Mouse (Mus musculus) midbrain, postnatal 0 days (tissue): Measurements from ENCODE around the gene Fam49a. TPM values are rescaled to one million over a fixed set of nuclear protein-coding genes. Genes with fewer than 3 reads are reported as not detected.

Experiments used
- ATAC-seq: fragments of 200-750 bp; cut with Nextera tagmentation; 2 replicates; pipeline ENCODE4 v1.8.0; 2017; ENCODE audit warnings: moderate number of reproducible peaks, mild to moderate bottlenecking, moderate TSS enrichment, moderate library complexity; ENCODE audit not compliant: low FRiP score
- DNase-seq: peaks from one replicate; pipeline ENCODE4 v3.0.0-alpha.2; 2015; ENCODE audit warnings: low spot score
- H3K27ac ChIP-seq: fragments of 300-500 bp; sonication (generic); 2 replicates; pipeline ENCODE4 v1.5.1; 2014; ENCODE audit warnings: low read depth, mild to moderate bottlenecking, low read length, mixed read lengths
- H3K27me3 ChIP-seq: fragments of 300-500 bp; sonication (generic); 2 replicates; pipeline ENCODE4 v1.6.1; 2014; ENCODE audit warnings: low read length, control low read depth, mixed read lengths; ENCODE audit not compliant: insufficient read depth
- H3K36me3 ChIP-seq: fragments of 300-500 bp; sonication (generic); 2 replicates; pipeline ENCODE4 v1.6.1; 2014; ENCODE audit warnings: low read length, control low read depth, mixed read lengths; ENCODE audit not compliant: insufficient read depth
- H3K4me1 ChIP-seq: fragments of 300-500 bp; sonication (generic); 2 replicates; pipeline ENCODE4 v1.6.1; 2014; ENCODE audit warnings: mild to moderate bottlenecking, control low read depth, antibody characterized with exemption, low read length, mixed read lengths; ENCODE audit not compliant: insufficient read depth
- H3K4me2 ChIP-seq: fragments of 300-500 bp; sonication (generic); 2 replicates; pipeline ENCODE4 v1.6.1; 2014; ENCODE audit warnings: low read depth, mild to moderate bottlenecking, low read length, mixed read lengths; ENCODE audit not compliant: poor library complexity, severe bottlenecking
- H3K4me3 ChIP-seq: fragments of 300-500 bp; sonication (generic); 2 replicates; pipeline ENCODE4 v1.5.1; 2014; ENCODE audit warnings: low read depth, mild to moderate bottlenecking, low read length, moderate library complexity
- H3K9ac ChIP-seq: fragments of 300-500 bp; sonication (generic); replicated peaks from 2 replicates; pipeline ENCODE4 v1.6.1; 2014; ENCODE audit warnings: mild to moderate bottlenecking, low read length, moderate library complexity, mixed read lengths; ENCODE audit not compliant: poor library complexity, severe bottlenecking
- H3K9me3 ChIP-seq: fragments of 300-500 bp; sonication (generic); 2 replicates; pipeline ENCODE4 v1.6.1; 2016; ENCODE audit warnings: low read length, control low read depth
- CTCF ChIP-seq: IDR thresholded peaks from 2 replicates; pipeline ENCODE4 v1.5.1; 2016; ENCODE audit warnings: antibody characterized with exemption, mild to moderate bottlenecking
- WGBS: fragments of 180-500 bp; shearing (Covaris S2); extraction: QIAGEN DNeasy Blood & Tissue Kit; methylation state at CpG from one replicate; pipeline ENCODE4 v1.1.7; 2014; 5-methylcytosine and 5-hydroxymethylcytosine counted together
- polyA plus RNA-seq: library from polyadenylated mRNA; unstranded; fragments of >200 nt; fragmentation: Nextera tagmentation; extraction: Ambion mirVana; gene quantifications from 2 replicates; pipeline ENCODE4 v1.2.1, GENCODE M21; 2015
- total RNA-seq: library from RNA; depleted of rRNA; stranded (reverse); fragments of >200 nt; gene quantifications from 2 replicates; pipeline ENCODE4 v1.2.3, GENCODE M21; 2014

The Fam49a gene
- total and polyA plus RNA-seq, 2 experiments from 2014 or later = 58.3 to 88.2 TPM

- peak; percentile 69 for DNase-seq
- no peak for TF ChIP-seq CTCF
- peak; percentile 80 for ATAC-seq
- Histone ChIP-seq H3K27me3 (no peaks in the 10 kb centered on the region), H3K9me3 (no peaks in the 10 kb centered on the region), H3K9ac (peak overlapping the region; percentile 54), H3K36me3 (no peaks in the 10 kb centered on the region), H3K4me1 (peaks cover 23% of the 10 kb centered on the region), H3K4me3 (no peak overlapping the region), H3K4me2 (peak overlapping the region; percentile 40), H3K27ac (peak overlapping the region; percentile 85)
- WGBS = 14% methylated on average over 9 of the region's 9 CpGs
Observed at GRCm38 (mm10) chr12:12287131-12287786, 25.3 kb downstream of the Fam49a start.

GRCm38 (mm10) chr12:12287787-12288132 lies 25.8 kb downstream of the Fam49a start:
- DNase-seq (no peak), ATAC-seq (peak; percentile 18; the same call in 1 of the 2 replicates)
- no peaks in the 10 kb centered on the region for H3K36me3 ChIP-seq
- H3K9ac ChIP-seq = peak overlapping the region; percentile 54; the same call in 1 of the 2 replicates
- peak overlapping the region; percentile 40 for H3K4me2 ChIP-seq
- H3K4me3 ChIP-seq = no peak overlapping the region
- TF ChIP-seq CTCF = no peak
- no peaks in the 10 kb centered on the region for H3K9me3 ChIP-seq
- peaks cover 24% of the 10 kb centered on the region for H3K4me1 ChIP-seq
- WGBS = 28% methylated on average over 6 of the region's 6 CpGs
- H3K27me3 ChIP-seq = no peaks in the 10 kb centered on the region
- H3K27ac ChIP-seq = peak overlapping the region; percentile 85

- H3K9ac ChIP-seq = no peak overlapping the region
- no peaks in the 10 kb centered on the region for H3K27me3 ChIP-seq
- no peaks in the 10 kb centered on the region for H3K36me3 ChIP-seq
- no peak for DNase-seq
- no peak overlapping the region for H3K4me2 ChIP-seq
- WGBS = 74% methylated on average over 1 of the region's 1 CpGs
- peaks cover 24% of the 10 kb centered on the region for H3K4me1 ChIP-seq
- H3K27ac ChIP-seq = peak overlapping the region; percentile 85
- no peak overlapping the region for H3K4me3 ChIP-seq
- no peak for TF ChIP-seq CTCF
- H3K9me3 ChIP-seq = no peaks in the 10 kb centered on the region
- no peak for ATAC-seq
Observed at GRCm38 (mm10) chr12:12288586-12288985, 26.6 kb downstream of the Fam49a start.

GRCm38 (mm10) chr12:12289636-12290035 lies 27.7 kb downstream of the Fam49a start:
- WGBS = 86% methylated on average over 3 of the region's 3 CpGs
- ATAC-seq = no peak

GRCm38 (mm10) chr12:12292043-12292618 lies 30.2 kb downstream of the Fam49a start:
- ATAC-seq (no peak), DNase-seq (peak; percentile 44)
- no peak for TF ChIP-seq CTCF
- Histone ChIP-seq H3K9me3 (no peaks in the 10 kb centered on the region), H3K9ac (peak overlapping the region; percentile 29; the same call in 1 of the 2 replicates), H3K27ac (peak overlapping the region; percentile 32; the same call in 1 of the 2 replicates), H3K4me3 (no peak overlapping the region), H3K27me3 (no peaks in the 10 kb centered on the region), H3K36me3 (no peaks in the 10 kb centered on the region), H3K4me2 (no peak overlapping the region), H3K4me1 (peaks cover 18% of the 10 kb centered on the region)
- WGBS = 31% methylated on average over 5 of the region's 5 CpGs

More at GRCm38 (mm10) chr12:12289636-12290035, 27.7 kb downstream of the Fam49a start:
- H3K4me3 ChIP-seq = no peak overlapping the region
- H3K27ac ChIP-seq = no peak overlapping the region
- no peak for TF ChIP-seq CTCF
- no peak for DNase-seq
- no peak overlapping the region for H3K9ac ChIP-seq
- no peaks in the 10 kb centered on the region for H3K36me3 ChIP-seq
- no peaks in the 10 kb centered on the region for H3K27me3 ChIP-seq
- H3K4me1 ChIP-seq = peaks cover 24% of the 10 kb centered on the region
- H3K9me3 ChIP-seq = no peaks in the 10 kb centered on the region
- no peak overlapping the region for H3K4me2 ChIP-seq
